Mouse (Mus musculus) kidney, postnatal 4 days (tissue): Measurements from ENCODE around the gene Olfr175-ps1.

Source experiments
- DNase-seq, 2 experiments: peaks; one replicate each; pipeline ENCODE4 v3.0.0; 2021; ENCODE audit warnings: mixed read lengths in 2 of 2

The Olfr175-ps1 gene

DNA sequence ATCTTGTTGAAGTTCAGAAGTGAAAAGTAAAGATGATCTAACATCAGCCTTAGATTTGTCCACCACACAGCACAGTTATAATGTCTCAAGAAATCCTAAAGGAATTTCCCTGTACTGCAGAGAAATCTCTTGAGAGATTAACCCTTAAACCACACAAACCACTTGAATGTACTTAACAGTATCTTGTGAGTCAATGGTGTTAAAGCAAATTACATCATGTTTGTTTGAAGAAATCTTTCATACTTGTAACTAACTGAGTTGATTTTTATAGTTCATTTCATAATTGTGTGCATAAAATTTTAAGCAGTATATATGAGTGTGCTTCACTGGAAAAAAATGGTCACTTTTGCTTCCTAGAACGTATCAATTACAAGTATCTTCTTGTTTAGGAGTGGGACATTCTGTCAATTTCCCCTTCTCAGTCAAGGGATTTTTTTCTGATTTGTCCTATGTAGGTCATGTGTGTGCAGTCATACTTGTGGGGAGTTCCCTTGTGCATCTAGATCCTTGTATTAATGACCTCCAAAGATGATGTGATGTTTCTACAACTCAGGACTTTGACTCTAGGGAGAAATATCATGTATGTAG is at the start of gene Olfr175-ps1:
Gene Olfr175-ps1, minus strand, starts transcription at position 51 of the 588 bp plus-strand sequence.
- no peak for DNase-seq

DNA sequence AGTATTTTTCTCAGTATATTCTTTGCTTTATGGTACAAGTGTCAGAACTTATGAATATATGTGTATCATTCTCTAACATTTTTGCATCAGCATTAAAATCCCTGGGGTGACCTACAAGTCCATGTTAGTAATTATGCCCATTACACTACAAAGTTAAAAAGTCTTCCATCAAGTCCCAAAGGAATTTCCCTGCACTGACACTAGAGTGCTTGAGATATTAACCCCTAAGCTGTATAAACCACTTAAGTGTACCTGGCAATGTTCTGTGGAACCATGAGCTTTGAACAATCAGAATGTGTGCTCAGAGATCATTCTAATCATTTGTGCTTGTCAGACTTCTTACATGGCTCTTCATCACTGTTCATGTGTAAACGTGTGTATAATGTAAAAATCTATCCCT is 48.1 kb upstream of the Olfr175-ps1 start, which contains the start of gene Olfr177:
Gene Olfr177, minus strand, starts transcription at position 101 of the 400 bp plus-strand sequence.
- no peak for DNase-seq

DNA sequence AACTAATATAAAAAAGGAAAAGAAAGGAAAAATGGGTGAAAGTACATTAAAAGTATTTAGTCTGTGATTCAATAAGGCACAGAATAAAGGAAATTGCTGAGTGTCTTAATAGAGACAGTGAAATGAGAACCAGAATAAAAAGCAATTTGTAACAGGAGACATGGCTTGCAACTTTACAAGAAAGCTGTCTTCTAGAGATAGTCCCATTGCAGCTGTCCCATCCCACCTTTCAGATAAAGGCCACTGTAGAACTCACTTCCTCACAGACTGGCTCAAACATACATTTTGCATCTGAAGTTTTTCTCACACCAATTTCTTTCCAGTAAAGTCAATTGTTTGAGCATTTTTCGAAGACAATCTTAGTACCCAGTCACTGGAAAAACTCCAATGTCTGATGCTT is 34.9 kb upstream of the Olfr175-ps1 start:
- DNase-seq: no peak

GRCm38 (mm10) chr16:58860032-58860737 is 33.6 kb upstream of the Olfr175-ps1 start:
- DNase-seq: no peak

DNA sequence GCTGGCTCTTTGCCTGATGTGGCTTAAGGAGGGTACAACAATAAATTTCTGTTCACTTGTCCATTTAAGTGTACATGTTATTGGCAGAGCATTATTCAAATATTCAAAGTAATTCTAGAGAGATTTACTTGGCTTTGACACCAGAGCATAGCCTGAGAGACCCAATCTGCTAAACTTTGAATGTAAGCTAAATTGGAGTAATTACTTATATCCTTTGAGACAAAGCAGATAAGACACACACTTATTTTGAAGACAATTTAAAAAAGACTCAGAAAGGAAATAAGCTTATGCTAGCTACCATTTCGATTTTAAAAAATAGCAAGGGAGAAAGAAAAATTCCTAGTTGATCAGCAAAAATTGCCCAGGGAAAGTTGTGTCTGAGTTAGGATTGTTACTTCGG is 26.4 kb downstream of the Olfr175-ps1 start, which contains the start of gene Olfr173:
Gene Olfr173, minus strand, starts transcription at position 101 of the 400 bp plus-strand sequence.
- no peak for DNase-seq
